Mouse (Mus musculus) hindbrain, embryonic 10.5 days (tissue): ENCODE data around the gene Susd6. TPM values are rescaled to one million over a fixed set of nuclear protein-coding genes. Genes with fewer than 3 reads are reported as not detected.

ENCODE experiments used
- DNase-seq: peaks from one replicate; pipeline ENCODE4 v3.0.0-alpha.2; 2017; ENCODE audit warnings: low spot score
- H3K27ac ChIP-seq: fragments of 300-500 bp; sonication (generic); 2 replicates; pipeline ENCODE4 v1.5.1; 2016; ENCODE audit warnings: mild to moderate bottlenecking, moderate library complexity
- H3K27me3 ChIP-seq: fragments of 300-500 bp; sonication (generic); 2 replicates; pipeline ENCODE4 v1.6.1; 2016; ENCODE audit warnings: mild to moderate bottlenecking; ENCODE audit not compliant: poor library complexity, insufficient read depth, severe bottlenecking
- H3K36me3 ChIP-seq: fragments of 300-500 bp; sonication (generic); 2 replicates; pipeline ENCODE4 v1.6.1; 2016; ENCODE audit warnings: mild to moderate bottlenecking, moderate library complexity
- H3K4me1 ChIP-seq: fragments of 300-500 bp; sonication (generic); replicated peaks from 2 replicates; pipeline ENCODE4 v1.6.1; 2016; ENCODE audit warnings: mild to moderate bottlenecking
- H3K4me3 ChIP-seq: fragments of 300-500 bp; sonication (generic); 2 replicates; pipeline ENCODE4 v1.5.1; 2016; ENCODE audit warnings: mild to moderate bottlenecking, moderate library complexity
- H3K9me3 ChIP-seq: fragments of 300-500 bp; sonication (generic); 2 replicates; pipeline ENCODE4 v1.6.1; 2016; ENCODE audit warnings: mild to moderate bottlenecking, moderate library complexity
- WGBS: fragments of 180-500 bp; shearing (Covaris S2); methylation state at CpG from one replicate; pipeline ENCODE4 v1.1.7; 2016; 5-methylcytosine and 5-hydroxymethylcytosine counted together
- polyA plus RNA-seq: library from polyadenylated mRNA; unstranded; fragments of >200 nt; fragmentation: Nextera tagmentation; extraction: Ambion mirVana; gene quantifications from 2 replicates; pipeline ENCODE4 v1.2.1, GENCODE M21; 2016

Susd6 gene
- 15.6 and 15.9 TPM in 2 replicates for polyA plus RNA-seq

- 3% methylated on average over 56 of the region's 56 CpGs for WGBS
- peaks cover 3% of the 10 kb centered on the region; the same call in 1 of the 2 replicates for H3K27me3 ChIP-seq
- DNase-seq: peak; percentile 98
- H3K4me1 ChIP-seq: peaks cover 35% of the 10 kb centered on the region
- H3K9me3 ChIP-seq: no peaks in the 10 kb centered on the region
- peaks cover 7% of the 10 kb centered on the region; the same call in 1 of the 2 replicates for H3K36me3 ChIP-seq
- H3K4me3 ChIP-seq: peak within 1 kb of the TSS; percentile 95
- peak within 1 kb of the TSS; percentile 97 for H3K27ac ChIP-seq
Measured at GRCm38 (mm10) chr12:80789849-80790694, at the start of gene Susd6. Gene Susd6, plus strand, starts transcription at chr12:80790510.

GRCm38 (mm10) chr12:80744614-80745013, 45.7 kb upstream of the Susd6 start:
- Histone ChIP-seq H3K36me3 (no peaks in the 10 kb centered on the region), H3K4me1 (peaks cover 10% of the 10 kb centered on the region), H3K9me3 (no peaks in the 10 kb centered on the region), H3K27me3 (0 out of 2 replicates have a peak, but pooled peaks cover 10% of the 10 kb centered on the region), H3K27ac (no peak overlapping the region), H3K4me3 (no peak overlapping the region)
- 93% methylated on average over 1 of the region's 1 CpGs for WGBS
- no peak for DNase-seq

GRCm38 (mm10) chr12:80746031-80746813, 44.1 kb upstream of the Susd6 start:
- H3K4me1 ChIP-seq: peaks cover 10% of the 10 kb centered on the region
- 0 out of 2 replicates have a peak, but pooled peaks cover 5% of the 10 kb centered on the region for H3K27me3 ChIP-seq
- H3K9me3 ChIP-seq: no peaks in the 10 kb centered on the region
- H3K4me3 ChIP-seq: no peak overlapping the region
- 65% methylated on average over 8 of the region's 8 CpGs for WGBS
- H3K36me3 ChIP-seq: no peaks in the 10 kb centered on the region
- peak overlapping the region; percentile 9; the same call in 1 of the 2 replicates for H3K27ac ChIP-seq
- DNase-seq: no peak

DNA sequence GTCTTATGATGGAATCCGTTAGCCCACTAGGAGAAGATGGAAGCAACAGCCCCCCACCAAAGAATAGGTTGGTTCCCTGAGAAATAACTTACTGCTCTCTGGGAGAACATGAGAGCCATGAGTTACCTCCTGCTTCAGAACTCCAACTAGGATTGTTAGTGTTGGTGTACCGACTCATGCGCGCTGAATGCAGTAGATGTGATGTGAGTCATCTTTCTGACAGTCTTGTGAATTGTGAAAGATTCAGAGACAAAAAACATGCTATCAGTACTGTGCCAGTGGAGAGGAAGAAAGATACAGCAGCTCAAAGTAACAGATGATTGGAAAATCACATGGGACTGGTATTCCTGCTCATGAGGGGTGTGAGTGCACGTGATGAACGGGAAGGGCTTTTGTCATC, 38.8 kb upstream of the Susd6 start:
- WGBS: 94% methylated on average over 6 of the region's 6 CpGs
- Histone ChIP-seq H3K4me1 (no peaks in the 10 kb centered on the region), H3K27me3 (peaks cover 12% of the 10 kb centered on the region), H3K9me3 (peaks cover 33% of the 10 kb centered on the region), H3K4me3 (no peak overlapping the region), H3K27ac (no peak overlapping the region), H3K36me3 (peaks cover 43% of the 10 kb centered on the region)
- no peak for DNase-seq

GRCm38 (mm10) chr12:80757751-80758558, 32.4 kb upstream of the Susd6 start:
- H3K9me3 ChIP-seq: peaks cover 53% of the 10 kb centered on the region
- peak overlapping the region; percentile 98 for H3K27ac ChIP-seq
- peaks cover 61% of the 10 kb centered on the region for H3K36me3 ChIP-seq
- DNase-seq: peak; percentile 73
- peaks cover 50% of the 10 kb centered on the region for H3K27me3 ChIP-seq
- peak overlapping the region; percentile 69 for H3K4me3 ChIP-seq
- peaks cover 39% of the 10 kb centered on the region for H3K4me1 ChIP-seq
- 18% methylated on average over 122 of the region's 122 CpGs for WGBS

- peak overlapping the region; percentile 98 for H3K27ac ChIP-seq
- DNase-seq: peak; percentile 64
- H3K4me1 ChIP-seq: peaks cover 39% of the 10 kb centered on the region
- WGBS: 21% methylated on average over 92 of the region's 92 CpGs
- H3K27me3 ChIP-seq: peaks cover 50% of the 10 kb centered on the region
- H3K36me3 ChIP-seq: peaks cover 55% of the 10 kb centered on the region
- peaks cover 53% of the 10 kb centered on the region for H3K9me3 ChIP-seq
- peak overlapping the region; percentile 69 for H3K4me3 ChIP-seq
Measured at GRCm38 (mm10) chr12:80758559-80759386, 31.5 kb upstream of the Susd6 start.

GRCm38 (mm10) chr12:80759387-80759712, 31.0 kb upstream of the Susd6 start:
- Histone ChIP-seq H3K9me3 (peaks cover 47% of the 10 kb centered on the region), H3K27ac (peak overlapping the region; percentile 98), H3K4me3 (peak overlapping the region; percentile 69), H3K4me1 (peaks cover 39% of the 10 kb centered on the region), H3K27me3 (peaks cover 50% of the 10 kb centered on the region), H3K36me3 (peaks cover 49% of the 10 kb centered on the region)
- peak; percentile 47 for DNase-seq
- 10% methylated on average over 13 of the region's 13 CpGs for WGBS

- Histone ChIP-seq H3K27ac (peak overlapping the region; percentile 98), H3K4me3 (peak overlapping the region; percentile 69), H3K9me3 (peaks cover 42% of the 10 kb centered on the region), H3K36me3 (peaks cover 44% of the 10 kb centered on the region), H3K4me1 (peaks cover 39% of the 10 kb centered on the region), H3K27me3 (peaks cover 50% of the 10 kb centered on the region)
- DNase-seq: peak; percentile 82
- WGBS: under 1% methylated on average over 22 of the region's 22 CpGs
Measured at GRCm38 (mm10) chr12:80759713-80760395, 30.5 kb upstream of the Susd6 start.

DNA sequence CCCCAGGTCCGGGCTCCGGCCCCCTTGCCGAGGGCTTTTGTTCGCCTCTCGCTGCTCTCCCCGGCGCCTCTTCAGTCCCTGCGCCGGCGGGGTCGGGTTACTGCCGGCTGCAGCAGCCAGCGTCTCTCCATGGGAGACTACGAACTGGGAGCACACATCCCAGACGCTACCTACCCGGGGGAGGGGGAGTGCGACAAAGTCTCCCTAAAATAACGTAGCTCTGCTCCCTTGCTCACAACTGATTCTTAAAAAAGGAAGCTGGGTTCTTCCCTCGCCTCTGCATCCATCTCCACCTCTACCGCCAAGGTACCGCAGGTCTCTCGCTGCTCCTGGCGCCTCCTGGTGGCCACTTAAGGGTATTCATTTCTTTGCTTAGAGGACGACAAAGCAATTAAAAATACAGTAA, 29.9 kb upstream of the Susd6 start, which contains the start of gene Ccdc177:
TSS of gene Ccdc177 (minus strand) at position 292 of the 406 bp plus-strand sequence.
- H3K4me1 ChIP-seq: peaks cover 39% of the 10 kb centered on the region
- peak within 1 kb of the TSS; percentile 69 for H3K4me3 ChIP-seq
- H3K27ac ChIP-seq: peak within 1 kb of the TSS; percentile 98
- DNase-seq: peak; percentile 86
- H3K36me3 ChIP-seq: peaks cover 38% of the 10 kb centered on the region
- H3K9me3 ChIP-seq: peaks cover 37% of the 10 kb centered on the region
- peaks cover 50% of the 10 kb centered on the region for H3K27me3 ChIP-seq
- WGBS: under 1% methylated on average over 24 of the region's 24 CpGs

GRCm38 (mm10) chr12:80762982-80763381, 27.3 kb upstream of the Susd6 start:
- no peak for DNase-seq
- 92% methylated on average over 5 of the region's 5 CpGs for WGBS
- peaks cover 24% of the 10 kb centered on the region for H3K27me3 ChIP-seq

DNA sequence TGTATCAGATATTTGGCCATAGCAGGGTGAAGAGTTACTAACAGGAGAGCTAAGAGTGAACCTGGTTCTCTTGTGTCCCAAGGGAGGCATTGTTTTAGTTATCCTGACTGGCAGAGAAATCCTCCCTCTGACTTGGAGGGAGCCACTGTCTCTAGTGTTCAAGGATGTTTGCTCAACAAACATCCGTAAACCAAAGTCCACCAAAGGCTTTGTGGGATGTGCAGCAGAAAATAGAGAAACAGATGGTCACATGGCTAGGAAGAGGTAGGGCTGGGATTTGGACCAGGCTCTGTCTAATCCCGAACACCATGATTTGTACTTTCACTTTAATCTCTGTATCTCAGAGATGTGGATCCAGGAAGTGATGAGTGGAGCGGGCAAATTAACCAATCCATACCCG, 26.2 kb upstream of the Susd6 start:
- WGBS: 79% methylated on average over 4 of the region's 4 CpGs
- peaks cover 12% of the 10 kb centered on the region for H3K27me3 ChIP-seq
- no peak overlapping the region for H3K4me3 ChIP-seq
- H3K9me3 ChIP-seq: no peaks in the 10 kb centered on the region
- no peak for DNase-seq
- H3K4me1 ChIP-seq: peaks cover 20% of the 10 kb centered on the region
- peaks cover 1% of the 10 kb centered on the region; the same call in 1 of the 2 replicates for H3K36me3 ChIP-seq
- H3K27ac ChIP-seq: no peak overlapping the region; the same call in 1 of the 2 replicates

More at GRCm38 (mm10) chr12:80762982-80763381, 27.3 kb upstream of the Susd6 start:
- H3K9me3 ChIP-seq: peaks cover 11% of the 10 kb centered on the region
- no peak overlapping the region for H3K27ac ChIP-seq
- no peak overlapping the region for H3K4me3 ChIP-seq
- H3K36me3 ChIP-seq: peaks cover 13% of the 10 kb centered on the region
- peaks cover 32% of the 10 kb centered on the region for H3K4me1 ChIP-seq
